In the genomic region with DNA sequence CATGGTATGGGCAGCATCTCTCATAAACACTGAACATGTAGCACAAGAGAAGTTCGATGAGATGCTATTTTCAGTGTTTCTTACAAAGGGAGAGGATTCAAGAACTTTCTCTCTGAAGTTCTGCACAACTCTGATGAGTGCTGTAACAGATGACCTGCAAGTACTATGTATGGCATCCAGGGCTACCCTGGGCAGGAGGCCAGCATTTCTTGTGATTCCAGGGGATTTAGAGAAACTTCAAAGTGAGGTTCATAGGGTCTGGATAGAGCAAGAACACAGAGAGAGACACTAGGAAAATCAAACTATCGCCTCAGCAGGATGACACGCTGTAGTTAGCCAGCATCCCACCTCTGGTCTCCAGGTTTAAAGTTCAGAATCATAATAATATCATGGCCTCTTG, we compare ENCODE assay signal across 17 mouse cellular contexts. TPM values are rescaled to one million over a fixed set of nuclear protein-coding genes. Genes with fewer than 3 reads are reported as not detected.
DNase-seq lines count a peak whose midpoint lies in the region; ATAC-seq lines count a peak whose summit lies in the region.
"Had no signal": no experiment of that assay in that cellular context is flagged by ENCODE, and none has a peak within 500 bp of the region (broad histone marks: within the 10 kb centered on the region; RNA-seq: fewer than 3 reads in every experiment).

No protein-coding gene starts in this region.

- DNase-seq in kidney, postnatal 10 days: no peak
- no peak for DNase-seq in embryonic facial prominence, embryonic 10.5 days (ENCODE audit: low spot score)
- DNase-seq in intestine, embryonic 14.5 days (ENCODE audit: low spot score): no peak
- DNase-seq in embryo, embryonic 9.5 days (ENCODE audit: extremely low spot score): no peak
- no peak for DNase-seq in thymus, postnatal 14 days
- DNase-seq: cerebellum, postnatal 36 days; heart, adult 18-20 months; heart, postnatal 10 days; kidney, adult 2 months had no signal

- no peaks in the 10 kb centered on the region for H3K36me3 ChIP-seq in kidney, embryonic 15.5 days
- no peaks in the 10 kb centered on the region for H3K36me3 ChIP-seq in embryonic facial prominence, embryonic 10.5 days (replicated peaks)
- H3K36me3 ChIP-seq in intestine, embryonic 14.5 days (ENCODE audit: control insufficient read depth, insufficient read depth, low read length): no peaks in the 10 kb centered on the region
- H3K36me3 ChIP-seq in stomach, embryonic 15.5 days: no peaks in the 10 kb centered on the region
- H3K36me3 ChIP-seq: neural tube, embryonic 12.5 days had no signal

- H3K4me1 ChIP-seq in kidney, embryonic 15.5 days: peaks cover 31% of the 10 kb centered on the region
- H3K4me1 ChIP-seq in embryonic facial prominence, embryonic 10.5 days: peaks cover 34% of the 10 kb centered on the region
- peaks cover 14% of the 10 kb centered on the region for H3K4me1 ChIP-seq in intestine, embryonic 14.5 days (replicated peaks; ENCODE audit: control insufficient read depth, insufficient read depth, low read length)
- 0 out of 2 replicates have a peak, but pooled peaks cover 5% of the 10 kb centered on the region for H3K4me1 ChIP-seq in stomach, embryonic 15.5 days

- H3K4me3 ChIP-seq in kidney, embryonic 15.5 days (replicated peaks): no peak overlapping the region
- H3K4me3 ChIP-seq in embryonic facial prominence, embryonic 10.5 days: 0 out of 2 replicates have a peak overlapping the region, but pooled peaks have one; percentile 21
- no peak overlapping the region for H3K4me3 ChIP-seq in intestine, embryonic 14.5 days (ENCODE audit: low read depth, low read length)
- no peak overlapping the region for H3K4me3 ChIP-seq in stomach, embryonic 15.5 days (replicated peaks)
- H3K4me3 ChIP-seq: forebrain, embryonic 13.5 days; layer of hippocampus, adult 2 months; left cerebral cortex, adult 2 months; neural tube, embryonic 12.5 days had no signal

- WGBS in kidney, embryonic 15.5 days: 73% methylated on average over 3 of the region's 3 CpGs
- 70% methylated on average over 3 of the region's 3 CpGs for WGBS in embryonic facial prominence, embryonic 10.5 days
- 37% methylated on average over 3 of the region's 3 CpGs for WGBS in intestine, embryonic 14.5 days
- WGBS in stomach, embryonic 15.5 days: 51% methylated on average over 3 of the region's 3 CpGs

- H3K27me3 ChIP-seq in kidney, embryonic 15.5 days: no peaks in the 10 kb centered on the region
- peaks cover 51% of the 10 kb centered on the region for H3K27me3 ChIP-seq in embryonic facial prominence, embryonic 10.5 days (replicated peaks; ENCODE audit: low read depth, poor library complexity, severe bottlenecking)
- no peaks in the 10 kb centered on the region for H3K27me3 ChIP-seq in intestine, embryonic 14.5 days (replicated peaks; ENCODE audit: control insufficient read depth, insufficient read depth, low read length)
- H3K27me3 ChIP-seq in stomach, embryonic 15.5 days (replicated peaks): no peaks in the 10 kb centered on the region
- H3K27me3 ChIP-seq: neural tube, embryonic 12.5 days had no signal

- no peak for ATAC-seq in kidney, embryonic 15.5 days (replicated peaks; ENCODE audit: low FRiP score)
- no peak for ATAC-seq in intestine, embryonic 14.5 days (replicated peaks; ENCODE audit: low FRiP score, low TSS enrichment, low read depth)
- ATAC-seq in stomach, embryonic 15.5 days (ENCODE audit: insufficient read depth, low FRiP score, low read depth): no peak
- ATAC-seq: forebrain, embryonic 13.5 days had no signal

- no peak overlapping the region for H3K9ac ChIP-seq in kidney, embryonic 15.5 days
- H3K9ac ChIP-seq in intestine, embryonic 14.5 days (ENCODE audit: low read length): no peak overlapping the region
- no peak overlapping the region for H3K9ac ChIP-seq in stomach, embryonic 15.5 days
- H3K9ac ChIP-seq: forebrain, embryonic 13.5 days; hindbrain, embryonic 14.5 days; neural tube, embryonic 12.5 days had no signal

- H3K27ac ChIP-seq in kidney, embryonic 15.5 days: peak overlapping the region; percentile 37
- peak overlapping the region; percentile 58; the same call in 1 of the 2 replicates for H3K27ac ChIP-seq in embryonic facial prominence, embryonic 10.5 days (replicated peaks)
- peak overlapping the region; percentile 44; the same call in 1 of the 2 replicates for H3K27ac ChIP-seq in intestine, embryonic 14.5 days (ENCODE audit: low read depth)
- peak overlapping the region; percentile 31 for H3K27ac ChIP-seq in stomach, embryonic 15.5 days
- H3K27ac ChIP-seq: forebrain, embryonic 13.5 days; hindbrain, embryonic 14.5 days; layer of hippocampus, adult 2 months; left cerebral cortex, adult 2 months; neural tube, embryonic 12.5 days had no signal

- no peak overlapping the region for H3K4me2 ChIP-seq in kidney, embryonic 15.5 days
- H3K4me2 ChIP-seq in intestine, embryonic 14.5 days (ENCODE audit: low read length): no peak overlapping the region
- H3K4me2 ChIP-seq in stomach, embryonic 15.5 days: no peak overlapping the region
- H3K4me2 ChIP-seq: forebrain, embryonic 13.5 days; hindbrain, embryonic 14.5 days; liver, embryonic 11.5 days; neural tube, embryonic 12.5 days had no signal

- no peaks in the 10 kb centered on the region for H3K9me3 ChIP-seq in kidney, embryonic 15.5 days (replicated peaks)
- no peaks in the 10 kb centered on the region for H3K9me3 ChIP-seq in embryonic facial prominence, embryonic 10.5 days
- H3K9me3 ChIP-seq in intestine, embryonic 14.5 days (ENCODE audit: control insufficient read depth, low read length): no peaks in the 10 kb centered on the region
- H3K9me3 ChIP-seq in stomach, embryonic 15.5 days: no peaks in the 10 kb centered on the region
- H3K9me3 ChIP-seq: forebrain, embryonic 13.5 days; neural tube, embryonic 12.5 days had no signal

RNA-seq across cellular contexts. Expression of a gene that starts 31.9 kb away (rescaled TPM):
- 57.4 and 63.3 TPM in 2 replicates for polyA plus RNA-seq in kidney, embryonic 15.5 days (2015; fragmentation: Nextera tagmentation; extraction: Ambion mirVana)
- 43.3 and 47.2 TPM in 2 replicates for polyA plus RNA-seq in embryonic facial prominence, embryonic 10.5 days (2016; fragmentation: Nextera tagmentation; extraction: Ambion mirVana)
- polyA plus RNA-seq in intestine, embryonic 14.5 days (2014; fragmentation: Nextera tagmentation; extraction: Ambion mirVana): 61.0 and 67.2 TPM in 2 replicates
- polyA plus RNA-seq in stomach, embryonic 15.5 days (2015; fragmentation: Nextera tagmentation; extraction: Ambion mirVana): 64.4 and 67.1 TPM in 2 replicates
